10 mouse cellular contexts compared by ENCODE assay signal in genomic region chr1:64709891-64710290, GRCm38 (mm10). TPM values are rescaled to one million over a fixed set of nuclear protein-coding genes. Genes with fewer than 3 reads are reported as not detected.
DNase-seq lines count a peak whose midpoint lies in the region; ATAC-seq and TF ChIP-seq lines count a peak whose summit lies in the region.
"Had no signal": no experiment of that assay in that cellular context is flagged by ENCODE, and none has a peak within 500 bp of the region (broad histone marks: within the 10 kb centered on the region; RNA-seq: fewer than 3 reads in every experiment).

No protein-coding gene starts in this region.

- TF ChIP-seq CTCF in kidney, postnatal 0 days (IDR thresholded peaks at IDR 0.05; ENCODE audit: low read depth) = peak; percentile 82
- peak; percentile 79 for TF ChIP-seq CTCF in Patski (IDR thresholded peaks at IDR 0.05)

- CTCF ChIA-PET in Patski (lab: Charles Lee) = interaction anchor here (0.8 to 1.4 kb wide), 4 partner anchors 14 to 300 kb away, joined by 3 read pairs; partner anchors contain the start of gene Mettl21a

- no peak for ATAC-seq in kidney, postnatal 0 days (replicated peaks; ENCODE audit: low FRiP score, low read depth)
- ATAC-seq in kidney, embryonic 15.5 days (replicated peaks; ENCODE audit: low FRiP score) = no peak
- ATAC-seq in Patski = no peak
- ATAC-seq in megakaryocyte progenitor cell, adult 5-6 weeks (replicated peaks; ENCODE audit: poor library complexity) = peak; percentile 53

- H3K36me3 ChIP-seq in kidney, postnatal 0 days (ENCODE audit: insufficient read depth, low read length) = peaks cover 8% of the 10 kb centered on the region; the same call in 1 of the 2 replicates
- peaks cover 25% of the 10 kb centered on the region for H3K36me3 ChIP-seq in kidney, embryonic 15.5 days

- no peaks in the 10 kb centered on the region for H3K9me3 ChIP-seq in kidney, postnatal 0 days (replicated peaks; ENCODE audit: low read length)
- no peaks in the 10 kb centered on the region for H3K9me3 ChIP-seq in kidney, embryonic 15.5 days (replicated peaks)

- WGBS in kidney, postnatal 0 days = 8% methylated on average over 2 of the region's 2 CpGs
- WGBS in kidney, embryonic 15.5 days = 14% methylated on average over 2 of the region's 2 CpGs

- in situ Hi-C loops in Patski (cut with MboI; ENCODE audit: low pct_unique_long_range_greater_than_20kb) = loop anchor here (5.0 to 10.0 kb wide), 4 partner anchors 178 to 1053 kb away; partner anchors contain the start of gene Creb1

- H3K27ac ChIP-seq in kidney, postnatal 0 days = no peak overlapping the region
- no peak overlapping the region for H3K27ac ChIP-seq in kidney, embryonic 15.5 days

- POLR2A ChIA-PET in Patski (lab: Charles Lee) = no interaction called here

- peak; percentile 27 for DNase-seq in adrenal gland, postnatal 14 days
- DNase-seq in adrenal gland, adult 8-10 months = no peak
- DNase-seq in kidney, postnatal 0 days (ENCODE audit: low spot score) = peak; percentile 78
- no peak for DNase-seq in Patski (ENCODE audit: low read depth, low spot score)
- no peak for DNase-seq in cerebellum, adult 11 months
- no peak for DNase-seq in frontal cortex, postnatal 10 days (ENCODE audit: low spot score in 2 of 2)
- DNase-seq: cerebellum, adult 8-10 months; right cerebral cortex, postnatal 4 days had no signal

- no peak overlapping the region for H3K9ac ChIP-seq in kidney, postnatal 0 days (ENCODE audit: low read depth, low read length)
- H3K9ac ChIP-seq in kidney, embryonic 15.5 days = no peak overlapping the region

- no peaks in the 10 kb centered on the region for H3K27me3 ChIP-seq in kidney, postnatal 0 days (ENCODE audit: insufficient read depth, low read length)
- H3K27me3 ChIP-seq in kidney, embryonic 15.5 days = no peaks in the 10 kb centered on the region
- no peaks in the 10 kb centered on the region for H3K27me3 ChIP-seq in Patski

- no peaks in the 10 kb centered on the region for H3K4me1 ChIP-seq in kidney, postnatal 0 days (replicated peaks; ENCODE audit: insufficient read depth, low read length)
- no peaks in the 10 kb centered on the region for H3K4me1 ChIP-seq in kidney, embryonic 15.5 days

- no peak overlapping the region for H3K4me2 ChIP-seq in kidney, postnatal 0 days (ENCODE audit: low read length)
- H3K4me2 ChIP-seq in kidney, embryonic 15.5 days = no peak overlapping the region

- no peak overlapping the region for H3K4me3 ChIP-seq in kidney, postnatal 0 days (replicated peaks; ENCODE audit: low read depth, low read length)
- H3K4me3 ChIP-seq in kidney, embryonic 15.5 days (replicated peaks) = no peak overlapping the region

RNA-seq across cellular contexts. Expression of gene Ccnyl1, which starts 19.6 kb away (rescaled TPM):
- total RNA-seq in adrenal gland, postnatal 14 days (2021) = 22.7 and 24.0 TPM in 2 replicates
- total RNA-seq in adrenal gland, adult 8-10 months (2022) = 10 to 100 TPM; 12.0 to 15.6 (median 13.6) TPM
- polyA plus RNA-seq in kidney, postnatal 0 days (2015; fragmentation: Nextera tagmentation; extraction: Ambion mirVana) = 4.5 and 5.0 TPM in 2 replicates
- 5.0 and 5.5 TPM in 2 replicates for polyA plus RNA-seq in kidney, embryonic 15.5 days (2015; fragmentation: Nextera tagmentation; extraction: Ambion mirVana)
- 24.6 TPM for polyA plus RNA-seq in Patski (2021)
- total RNA-seq in megakaryocyte progenitor cell, adult 5-6 weeks (2015) = 8.4 and 9.8 TPM in 2 replicates
- total RNA-seq in megakaryocyte progenitor cell, adult 5-6 weeks (2017) = 4.7 and 7.8 TPM in 2 replicates

RNA-seq across cellular contexts. Expression of gene Fzd5, which starts 27.7 kb away (rescaled TPM):
- 12.8 and 14.4 TPM in 2 replicates for total RNA-seq in adrenal gland, postnatal 14 days (2021)
- 10 to 100 TPM; 14.9 to 34.1 (median 21.4) TPM for total RNA-seq in adrenal gland, adult 8-10 months (2022)
- polyA plus RNA-seq in kidney, postnatal 0 days (2015; fragmentation: Nextera tagmentation; extraction: Ambion mirVana) = 1.9 and 2.5 TPM in 2 replicates
- polyA plus RNA-seq in kidney, embryonic 15.5 days (2015; fragmentation: Nextera tagmentation; extraction: Ambion mirVana) = 2.2 and 2.4 TPM in 2 replicates
- polyA plus RNA-seq in Patski (2021) = 12.0 TPM
- total RNA-seq in megakaryocyte progenitor cell, adult 5-6 weeks (2015) = 0.89 and 1.6 TPM in 2 replicates
- total RNA-seq in megakaryocyte progenitor cell, adult 5-6 weeks (2017) = 1.0 and 1.7 TPM in 2 replicates

Comparison
In these comparisons a context has a peak if more than half of its experiments do, and no peak if none do; other contexts are left out.
1. DNase-seq: peak in adrenal gland, postnatal 14 days (single experiment) and kidney, postnatal 0 days (single experiment); none in adrenal gland, adult 8-10 months (single experiment), Patski (single experiment), cerebellum, adult 11 months (single experiment) and frontal cortex, postnatal 10 days (0 of 2).